Mouse (Mus musculus) effector memory CD4-positive, alpha-beta T cell, adult 7 months (primary cell): ENCODE data around the gene Gm10377. TPM values are rescaled to one million over a fixed set of nuclear protein-coding genes. Genes with fewer than 3 reads are reported as not detected.

Source experiments
- polyA plus RNA-seq: library from polyadenylated mRNA; unstranded; fragments of 100-300 nt; shearing (Covaris generic); gene quantifications from one replicate; pipeline ENCODE4 v1.2.1, GENCODE M21; 2017

Gm10377 gene
- polyA plus RNA-seq = not detected

DNA sequence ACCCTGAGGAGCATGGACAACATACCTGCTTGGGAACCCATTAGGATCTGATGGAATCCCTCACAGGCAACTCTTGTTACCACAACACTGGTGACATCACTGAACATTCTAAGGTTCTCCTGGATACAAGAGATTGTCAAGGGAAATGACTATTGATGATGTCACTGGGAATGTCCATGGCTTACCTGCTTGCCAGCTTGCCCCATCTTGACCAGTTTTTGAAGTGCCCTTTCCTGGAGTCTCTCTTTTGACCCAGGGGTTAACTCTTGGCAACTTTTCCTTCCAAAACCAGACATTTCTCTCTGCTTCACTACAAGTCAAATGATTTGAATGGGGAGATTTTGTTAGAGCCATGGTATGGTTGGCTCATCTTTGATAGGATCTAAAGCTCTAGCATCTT lies at the start of gene Gm10377:
TSS of gene Gm10377 (minus strand) at position 101 of the 400 bp plus-strand sequence.

DNA sequence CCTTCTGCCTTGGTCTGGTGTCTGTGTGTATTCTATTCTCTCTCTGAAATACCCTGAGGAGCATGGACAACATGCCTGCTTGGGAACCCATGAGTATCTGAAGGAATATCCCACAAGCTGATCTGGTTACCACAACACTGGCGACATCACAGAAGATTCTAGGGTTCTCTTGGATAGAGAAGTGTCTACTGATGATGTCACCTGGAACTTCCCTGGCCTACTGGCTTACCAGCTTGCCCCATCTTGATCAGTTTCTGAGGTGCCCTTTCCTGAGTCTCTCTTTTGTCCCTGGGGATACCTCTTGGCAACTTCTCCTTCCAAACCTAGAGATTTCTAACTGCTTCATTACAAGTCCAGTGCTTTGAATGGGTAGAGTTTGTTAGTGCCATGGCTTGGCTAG lies 29.1 kb downstream of the Gm10377 start, which contains the start of gene Gm3015:
TSS of gene Gm3015 (minus strand) at position 101 of the 400 bp plus-strand sequence.

Other genes starting within 250 kb of the Gm10377 start
- gene Gm17124, start 198.1 kb downstream of the Gm10377 start, polyA plus RNA-seq = not detected
- gene Gm3633, start 156.1 kb downstream of the Gm10377 start, polyA plus RNA-seq = not detected
- not detected for gene Gm10378, start 142.0 kb downstream of the Gm10377 start, polyA plus RNA-seq
- not detected for gene Gm3015, start 29.2 kb downstream of the Gm10377 start, polyA plus RNA-seq
- 0.41 TPM for gene Gm21977, start 55.5 kb upstream of the Gm10377 start, polyA plus RNA-seq
- not detected for gene Gm8082, start 195.6 kb upstream of the Gm10377 start, polyA plus RNA-seq
- not detected for gene Gm10376, start 217.6 kb upstream of the Gm10377 start, polyA plus RNA-seq